Mouse (Mus musculus) brain, embryonic 18.5 days (tissue): Measurements from ENCODE around the gene Ascl5.

ENCODE experiments used
- DNase-seq: peaks from one replicate; pipeline ENCODE4 v3.0.0-alpha.2; 2012; ENCODE audit warnings: low read depth, low spot score

The Ascl5 gene

DNA sequence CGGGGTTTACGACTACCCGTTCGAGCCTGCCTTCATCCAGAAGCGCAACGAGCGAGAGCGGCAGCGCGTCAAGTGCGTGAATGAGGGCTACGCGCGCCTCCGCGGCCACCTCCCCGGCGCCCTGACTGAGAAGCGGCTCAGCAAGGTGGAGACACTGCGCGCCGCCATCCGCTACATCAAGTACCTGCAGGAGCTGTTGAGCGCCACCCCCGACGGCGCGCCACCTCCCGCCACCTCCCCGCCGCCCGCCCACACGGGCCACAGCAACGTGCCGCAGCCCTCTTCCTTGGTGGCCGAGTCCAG is 360 bp downstream of the Ascl5 start:
- no peak for DNase-seq

DNA sequence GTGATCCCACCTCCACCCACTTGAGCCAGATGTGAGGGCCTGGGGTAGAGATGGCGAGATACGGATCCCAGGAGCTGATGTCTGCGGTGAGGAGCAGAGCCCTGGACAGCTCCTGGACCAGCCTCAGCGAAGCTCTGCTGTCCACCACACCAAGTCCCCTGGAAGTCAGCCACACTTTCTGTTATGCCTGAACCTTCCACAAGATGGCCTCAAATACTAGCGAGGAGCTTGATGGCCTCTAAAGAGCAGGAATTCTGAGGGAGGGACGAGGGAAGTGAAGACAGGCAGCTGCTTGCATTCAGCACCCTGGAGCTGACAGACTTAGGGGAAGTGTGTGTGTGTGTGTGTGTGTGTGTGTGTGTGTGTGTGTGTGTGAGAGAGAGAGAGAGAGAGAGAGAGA is 861 bp downstream of the Ascl5 start:
- DNase-seq = peak; percentile 75

DNA sequence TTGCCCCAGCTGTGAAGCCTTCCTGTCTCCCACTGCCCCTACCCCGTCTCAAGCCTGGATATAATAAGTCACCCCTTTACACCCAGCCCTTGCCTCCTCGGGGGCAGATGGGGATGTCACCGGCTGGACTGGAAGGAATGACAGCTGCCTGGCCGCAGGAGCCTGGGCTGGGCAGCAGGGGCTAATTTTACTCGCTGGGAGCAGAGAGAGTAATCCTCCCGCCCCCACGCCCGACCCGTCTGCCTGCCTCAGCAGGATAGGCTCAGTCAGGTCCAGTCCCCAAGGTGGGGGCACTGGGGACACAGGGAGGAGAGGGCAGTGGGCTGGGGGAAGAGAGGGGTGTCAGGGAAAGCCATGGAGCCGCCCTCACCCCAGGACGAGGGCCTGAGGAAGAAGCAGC is 1.9 kb downstream of the Ascl5 start, which contains the start of gene Cacna1s:
Cacna1s (plus strand) TSS at position 204 of the 400 bp plus-strand sequence.
- no peak for DNase-seq

DNA sequence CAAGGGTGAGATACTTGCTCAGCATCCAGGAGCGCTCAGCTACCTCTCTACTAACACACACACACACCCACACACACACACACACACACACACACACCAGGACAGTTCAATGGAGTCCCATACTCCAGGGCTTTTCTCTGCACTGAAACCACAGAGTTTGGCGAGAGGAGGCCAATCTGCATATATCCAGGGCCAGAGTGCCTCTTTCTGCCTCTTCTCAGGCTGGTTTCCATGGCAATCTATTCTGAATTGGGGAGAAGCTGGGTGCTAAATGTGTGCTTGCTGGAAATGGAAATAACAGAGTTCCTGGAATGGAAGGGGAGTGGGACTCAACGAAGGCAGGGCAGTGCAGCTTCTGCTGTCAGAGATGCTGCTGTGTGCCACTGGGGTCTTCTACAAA is 5.2 kb downstream of the Ascl5 start:
- DNase-seq = peak; percentile 72

DNA sequence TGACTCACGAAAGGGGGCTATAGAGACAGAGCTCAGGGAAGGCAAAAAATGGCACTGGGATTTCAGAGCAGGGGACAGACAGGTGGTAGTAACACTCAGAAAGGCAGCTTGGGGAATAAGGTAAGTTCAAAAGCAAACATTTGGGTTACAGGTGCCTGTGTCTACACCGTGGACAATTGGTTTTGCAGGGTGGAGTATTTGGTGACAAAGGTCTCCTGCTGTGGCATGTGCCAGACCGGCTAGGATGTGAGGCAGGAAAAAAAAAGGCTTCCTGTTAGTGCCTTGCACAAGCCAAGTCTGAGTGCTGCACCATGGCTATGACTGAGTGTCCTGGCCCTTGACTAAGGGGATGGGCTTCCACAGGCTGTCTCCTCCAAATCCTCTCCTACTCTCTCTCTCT is 8.0 kb downstream of the Ascl5 start:
- no peak for DNase-seq

DNA sequence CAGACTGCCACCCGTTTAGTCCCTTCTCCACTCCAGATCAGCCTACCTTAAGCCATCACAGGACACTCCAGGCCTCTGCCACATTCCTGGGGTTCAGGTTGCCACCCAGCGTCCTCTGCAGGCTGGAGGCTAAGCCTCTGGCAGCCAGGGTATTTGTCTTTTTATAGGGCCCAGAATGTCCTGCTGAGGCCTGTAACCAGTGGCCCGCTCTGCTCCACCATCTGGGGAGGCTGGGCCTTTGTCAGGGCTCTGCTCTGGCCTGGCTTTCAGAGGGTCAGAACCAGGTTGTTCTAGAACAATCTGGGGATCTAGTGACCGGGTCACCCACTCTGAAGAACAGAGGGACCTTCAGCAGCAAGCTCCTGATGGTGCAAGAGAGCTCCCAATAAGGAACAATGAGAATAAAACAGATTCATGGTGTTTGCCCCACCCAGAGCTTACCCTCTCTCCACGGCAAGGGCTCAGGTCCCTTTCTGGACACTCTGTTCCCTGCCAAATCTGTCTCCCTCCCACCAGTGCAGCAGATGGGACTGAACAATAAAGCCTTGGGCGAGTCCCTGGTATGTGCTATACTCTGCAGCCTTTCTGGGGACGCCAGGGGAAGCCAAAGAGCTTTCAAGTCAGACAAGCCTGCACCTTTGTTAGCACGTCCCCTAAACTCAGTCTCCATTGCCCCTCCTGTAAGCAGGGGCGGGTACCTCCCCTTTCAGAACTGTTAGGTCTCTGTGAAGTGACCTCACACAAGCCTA is 10.6 kb downstream of the Ascl5 start:
- no peak for DNase-seq

DNA sequence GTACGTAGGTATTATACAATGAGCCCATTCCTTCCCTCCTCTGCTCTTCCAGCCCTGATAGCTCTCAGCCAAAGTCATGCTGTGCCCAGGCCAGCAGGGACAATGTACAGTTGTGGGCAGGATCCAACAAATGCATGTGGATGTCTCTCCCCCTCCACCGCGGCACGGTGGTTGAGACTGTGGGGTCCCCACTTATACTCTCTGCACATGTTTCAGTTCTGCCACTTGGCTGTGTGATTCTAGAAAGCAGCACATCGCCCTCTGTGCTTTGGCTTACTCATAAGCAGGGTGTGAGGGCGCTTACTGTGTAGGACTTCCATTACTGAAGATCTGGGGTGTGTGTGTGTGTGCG is 11.2 kb downstream of the Ascl5 start:
- DNase-seq = no peak

DNA sequence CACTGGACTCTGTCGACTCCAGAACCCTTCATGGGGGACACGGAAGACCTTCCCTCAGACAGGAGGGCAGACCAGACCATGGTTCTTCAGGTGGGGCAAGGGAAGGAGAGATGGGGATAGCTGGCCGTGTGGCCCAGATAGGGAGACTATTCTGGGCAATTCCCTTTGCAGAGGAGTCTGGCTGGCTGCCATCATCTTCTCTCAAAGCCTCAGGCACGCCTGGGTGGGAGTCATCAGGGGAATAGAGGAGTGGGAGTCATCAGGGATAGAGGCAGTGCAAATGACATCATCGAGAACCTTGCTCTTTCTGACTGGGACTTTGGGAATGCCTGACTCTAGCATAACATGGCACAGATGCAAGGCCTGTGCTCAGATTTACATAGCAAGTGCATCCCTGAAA is 13.4 kb downstream of the Ascl5 start:
- DNase-seq = no peak

DNA sequence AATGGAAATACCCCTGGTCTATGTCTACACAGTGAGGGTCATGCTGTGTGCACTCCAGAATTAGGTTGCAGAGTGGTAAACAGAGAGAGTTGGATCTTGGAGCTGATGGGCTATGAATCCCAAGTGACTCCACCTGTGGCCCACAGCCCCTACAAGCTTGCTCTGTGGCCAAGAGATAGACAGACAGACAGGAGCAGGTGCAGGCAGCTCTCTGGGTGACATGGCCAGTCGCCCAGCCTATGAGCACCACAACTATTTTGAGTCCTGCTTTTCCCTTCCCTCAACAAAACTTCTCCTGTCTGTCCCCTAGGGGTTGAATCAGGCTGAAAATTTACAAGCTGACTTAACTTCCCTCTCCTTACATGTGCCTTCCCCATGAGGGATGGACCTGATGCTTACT is 16.0 kb downstream of the Ascl5 start:
- no peak for DNase-seq

DNA sequence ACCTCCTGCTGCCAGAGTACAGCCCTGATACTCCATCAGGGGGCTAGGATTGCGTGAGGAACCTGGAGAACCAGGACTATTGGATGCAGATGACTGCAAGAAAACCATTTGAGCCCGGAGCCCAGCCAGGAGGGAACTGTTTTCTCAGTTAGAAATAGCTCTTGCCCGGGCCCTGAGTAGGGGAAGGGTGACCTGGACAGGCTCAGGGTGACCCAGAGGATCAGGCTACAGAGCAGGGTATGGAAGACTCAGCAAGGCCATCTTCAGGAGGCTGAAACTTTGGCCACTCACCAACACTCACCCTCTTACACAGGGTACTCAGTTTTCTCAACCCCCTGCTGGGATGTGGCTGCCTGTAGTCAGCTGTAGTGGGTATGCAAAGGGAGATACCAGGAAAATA is 17.0 kb downstream of the Ascl5 start:
- DNase-seq = no peak

DNA sequence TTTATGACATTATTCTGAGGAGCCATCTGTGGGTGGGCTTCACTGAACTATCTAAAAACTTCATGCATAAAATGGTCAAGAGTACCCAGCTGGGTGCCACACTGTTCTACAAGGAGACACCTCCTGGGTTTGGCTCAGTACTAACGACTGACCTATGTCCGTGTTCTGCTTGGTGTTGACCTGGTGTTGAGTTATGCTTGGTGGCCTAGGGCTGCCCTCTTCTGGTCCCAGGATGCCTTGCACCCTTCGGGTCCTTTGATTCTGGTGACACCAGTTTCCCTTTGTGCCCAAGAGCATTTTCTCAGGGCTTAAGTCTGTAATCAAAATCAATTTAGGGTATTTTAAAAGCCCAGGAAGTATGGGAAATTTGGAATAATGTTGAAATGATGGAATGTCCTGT is 25.5 kb downstream of the Ascl5 start:
- no peak for DNase-seq

DNA sequence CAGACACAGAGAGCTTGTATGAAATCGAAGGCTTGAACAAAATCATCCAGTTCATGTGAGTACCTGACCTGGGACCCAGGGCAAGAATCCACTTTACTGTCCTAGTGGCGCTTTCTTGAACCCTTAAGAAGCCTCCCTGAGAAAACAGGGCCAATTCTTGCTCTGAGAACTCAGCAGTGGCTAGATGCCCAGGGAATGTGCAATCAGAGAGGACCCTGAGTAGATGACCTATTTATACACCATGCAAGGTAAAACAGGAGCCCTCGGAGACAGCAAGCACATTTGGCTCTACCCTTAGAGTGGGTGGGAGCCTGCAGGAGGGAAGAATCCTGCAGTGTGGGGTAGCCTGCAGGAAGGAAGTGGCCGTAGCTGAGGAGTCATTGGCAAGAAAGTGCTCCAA is 27.1 kb downstream of the Ascl5 start:
- DNase-seq = no peak

DNA sequence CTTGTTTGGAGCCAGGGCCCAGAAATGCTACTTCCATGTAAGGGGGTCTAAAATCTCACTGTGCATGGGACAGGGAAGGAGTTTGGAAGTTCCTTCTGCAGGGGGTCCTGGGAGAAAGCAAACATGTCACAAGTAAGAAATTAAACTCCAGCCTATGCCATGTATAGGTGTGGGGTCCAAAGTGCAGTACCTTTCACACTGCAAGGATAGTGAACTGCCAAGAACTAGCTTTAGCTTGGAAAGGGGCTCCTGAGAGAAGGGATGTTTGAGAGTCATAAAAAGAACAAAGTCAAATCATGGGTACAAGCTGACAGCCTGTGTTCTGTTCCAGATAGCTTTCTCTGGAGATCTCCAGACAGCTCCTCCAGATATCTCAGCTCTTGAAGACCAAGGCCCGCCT is 30.6 kb downstream of the Ascl5 start:
- DNase-seq = no peak

DNA sequence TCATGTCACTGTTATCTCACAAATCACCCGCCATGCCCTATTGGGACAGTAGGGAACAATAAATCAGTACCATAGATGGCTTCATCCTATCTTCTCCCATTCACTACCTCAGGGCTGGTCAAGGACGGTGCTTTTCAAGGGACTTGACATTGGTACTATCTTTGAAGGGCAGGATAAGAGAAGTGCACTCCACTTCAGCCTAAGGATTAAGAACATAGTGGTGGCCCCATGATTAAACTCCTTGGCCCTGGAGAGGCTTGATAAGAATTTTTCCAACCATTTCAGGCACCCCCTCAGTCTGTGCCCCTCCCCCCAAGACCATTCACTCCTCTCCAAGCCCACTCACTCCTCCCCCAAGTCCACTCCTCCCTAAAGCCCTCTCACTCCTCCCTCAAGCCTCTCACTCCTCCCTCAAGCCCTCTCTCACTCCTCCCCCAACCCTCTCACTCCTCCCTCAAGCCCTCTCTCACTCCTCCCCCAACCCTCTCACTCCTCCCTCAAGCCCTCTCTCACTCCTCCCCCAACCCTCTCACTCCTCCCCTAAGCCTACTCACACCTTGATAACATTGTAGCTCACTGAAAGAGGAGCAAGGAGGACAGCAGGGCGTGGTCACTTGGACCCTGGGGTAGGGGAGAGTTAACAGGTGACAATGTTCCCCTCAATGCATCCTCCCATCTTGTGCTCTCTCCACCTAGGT is 35.5 kb downstream of the Ascl5 start:
- no peak for DNase-seq

DNA sequence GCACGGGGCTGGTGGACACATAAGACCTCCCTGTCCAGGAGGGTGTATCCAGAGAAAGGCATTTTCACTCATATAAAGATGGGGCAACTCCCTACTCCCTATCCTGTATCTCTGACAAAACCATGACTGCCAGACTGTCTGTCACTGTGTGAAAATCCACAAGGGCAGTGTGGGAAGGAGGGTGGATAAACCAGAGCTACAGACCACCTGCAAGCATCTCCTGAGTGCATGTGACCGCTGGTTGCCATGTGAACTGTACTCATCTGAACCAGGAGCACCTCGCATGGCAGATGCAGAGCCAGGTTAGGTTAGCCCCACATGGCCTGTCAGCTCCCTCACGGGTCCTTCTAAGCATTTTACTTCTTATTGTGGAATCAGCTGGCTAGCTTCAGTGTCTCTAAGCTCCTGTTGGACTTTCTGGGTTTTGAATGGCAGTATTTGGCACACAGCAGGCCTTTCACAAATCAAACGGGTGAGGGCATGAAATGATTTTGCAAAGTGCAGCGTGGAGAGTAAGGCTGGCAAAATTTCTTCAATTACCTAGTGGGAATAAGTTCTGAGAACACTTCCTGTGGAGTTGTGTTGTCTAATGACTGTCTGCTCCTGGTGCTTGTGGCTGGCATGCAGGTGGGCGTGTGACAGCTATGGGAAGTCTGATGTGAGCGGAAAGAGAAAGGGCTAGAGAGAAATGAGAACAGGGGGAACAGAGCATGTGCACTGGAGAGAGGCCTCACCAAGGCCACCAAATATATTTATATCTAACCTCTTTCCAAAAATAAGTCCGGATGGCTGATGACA is 39.0 kb downstream of the Ascl5 start:
- no peak for DNase-seq

DNA sequence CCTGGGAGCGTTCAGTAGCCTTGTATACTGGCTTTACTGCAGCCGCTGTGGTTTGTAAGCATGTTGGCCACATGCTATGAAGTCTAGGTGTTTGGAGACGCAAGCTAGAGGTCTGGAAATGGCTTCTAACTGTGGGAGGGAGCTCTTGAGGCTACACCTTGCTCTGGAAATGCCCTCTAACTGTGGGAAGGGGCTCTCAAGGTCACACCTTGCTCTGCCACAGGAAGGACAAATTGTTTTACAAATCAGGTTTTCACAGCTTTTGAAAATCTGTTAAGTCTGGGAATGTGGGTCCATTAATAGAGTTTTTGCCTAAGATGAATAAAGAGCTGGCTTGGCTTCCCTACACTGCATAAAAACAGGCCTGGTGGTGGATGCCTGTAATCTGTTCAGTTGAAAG is 43.1 kb downstream of the Ascl5 start:
- no peak for DNase-seq

DNA sequence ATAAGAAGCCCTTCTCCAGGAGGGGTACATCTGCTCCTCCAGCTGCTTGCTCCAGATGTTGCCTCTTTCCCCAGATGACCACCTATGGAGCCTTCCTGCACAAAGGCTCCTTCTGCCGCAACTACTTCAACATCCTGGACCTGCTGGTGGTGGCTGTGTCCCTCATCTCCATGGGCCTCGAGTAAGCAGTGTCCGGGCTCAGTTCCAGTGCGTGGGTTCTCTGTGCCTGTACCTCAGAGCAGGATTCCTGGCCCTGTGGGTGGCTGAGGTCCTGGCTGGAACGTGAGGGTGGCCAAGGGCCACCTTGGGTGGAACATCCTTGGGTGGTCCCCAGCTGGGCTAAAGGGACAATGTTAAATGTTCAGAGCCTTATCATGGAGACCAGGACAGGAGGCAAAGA is 44.2 kb downstream of the Ascl5 start:
- DNase-seq = no peak
